Mouse (Mus musculus) spleen, postnatal 14 days (tissue): ENCODE results near the gene Prkca.

Experiments
- DNase-seq, 2 experiments: peaks; one replicate each; pipeline ENCODE4 v3.0.0; 2021 to 2022; ENCODE audit warnings: low spot score in 2 of 2

Prkca gene

GRCm38 (mm10) chr11:108010465-108010864 lies 333.3 kb downstream of the Prkca start:
- DNase-seq: no peak

- DNase-seq: no peak
Observed at GRCm38 (mm10) chr11:107998891-107999290, 344.8 kb downstream of the Prkca start.

DNA sequence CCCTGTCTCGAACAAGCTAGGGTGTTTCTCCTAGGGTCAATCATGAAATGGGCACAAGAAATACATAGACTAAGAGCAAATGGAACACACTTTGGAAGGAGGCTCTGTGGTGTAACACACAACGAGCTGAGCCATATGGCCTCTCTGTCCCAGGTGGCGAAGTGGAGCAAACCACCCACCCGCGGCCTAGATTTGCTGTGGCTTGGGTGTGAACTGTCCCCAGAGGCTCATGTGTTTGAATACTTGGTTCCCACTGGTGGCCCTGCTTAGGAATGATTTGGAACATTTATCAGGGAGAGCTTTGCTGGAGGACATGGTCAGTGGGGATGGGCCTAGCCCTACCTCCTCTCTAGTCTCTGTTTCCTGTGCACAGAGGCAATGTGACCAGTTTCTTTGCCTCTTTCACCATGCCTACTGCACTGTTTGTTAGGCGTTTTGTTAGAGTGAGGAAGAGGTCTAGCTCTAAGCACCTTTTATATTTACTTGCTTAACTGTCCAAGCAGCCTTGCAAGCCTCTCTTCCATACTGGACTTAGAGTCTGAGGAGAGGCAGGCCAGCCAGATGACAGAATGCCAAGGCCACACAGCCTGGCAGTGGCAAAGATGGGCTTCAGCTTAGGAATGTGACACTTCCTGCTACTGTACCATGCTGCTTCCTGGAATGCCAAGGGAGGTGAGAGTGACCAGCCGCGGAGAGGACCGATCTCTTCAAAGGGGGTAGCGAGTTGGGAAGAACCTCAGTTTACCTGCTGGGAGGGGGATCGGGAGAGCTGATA lies 346.6 kb downstream of the Prkca start:
- DNase-seq: no peak

GRCm38 (mm10) chr11:107994487-107994886 lies 349.2 kb downstream of the Prkca start:
- DNase-seq: peak in 1 of 2 experiments; percentile 15

GRCm38 (mm10) chr11:107993792-107994191 lies 349.9 kb downstream of the Prkca start:
- no peak for DNase-seq

DNA sequence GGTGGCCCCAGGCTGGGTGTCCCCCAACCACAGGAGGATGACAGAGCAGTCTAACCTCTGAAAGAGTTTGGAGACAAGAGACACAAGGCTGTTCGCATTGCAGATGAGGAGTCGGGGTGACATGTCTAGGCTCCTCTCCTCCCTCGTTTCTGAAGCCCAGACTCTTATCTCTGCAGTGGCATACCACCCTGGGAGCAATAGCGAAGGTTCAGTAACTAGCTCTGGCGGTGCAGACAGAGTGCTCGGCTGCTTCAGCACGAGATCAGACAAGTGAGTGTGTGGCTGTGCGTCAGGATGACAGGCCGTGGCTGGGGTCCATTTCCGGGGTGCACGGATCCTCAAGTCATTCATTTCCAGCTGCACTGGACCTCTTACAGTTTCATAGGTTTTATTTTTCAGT lies 351.2 kb downstream of the Prkca start:
- no peak for DNase-seq

GRCm38 (mm10) chr11:107991990-107992389 lies 351.7 kb downstream of the Prkca start:
- DNase-seq: no peak

GRCm38 (mm10) chr11:107989241-107989640 lies 354.5 kb downstream of the Prkca start:
- no peak for DNase-seq

DNA sequence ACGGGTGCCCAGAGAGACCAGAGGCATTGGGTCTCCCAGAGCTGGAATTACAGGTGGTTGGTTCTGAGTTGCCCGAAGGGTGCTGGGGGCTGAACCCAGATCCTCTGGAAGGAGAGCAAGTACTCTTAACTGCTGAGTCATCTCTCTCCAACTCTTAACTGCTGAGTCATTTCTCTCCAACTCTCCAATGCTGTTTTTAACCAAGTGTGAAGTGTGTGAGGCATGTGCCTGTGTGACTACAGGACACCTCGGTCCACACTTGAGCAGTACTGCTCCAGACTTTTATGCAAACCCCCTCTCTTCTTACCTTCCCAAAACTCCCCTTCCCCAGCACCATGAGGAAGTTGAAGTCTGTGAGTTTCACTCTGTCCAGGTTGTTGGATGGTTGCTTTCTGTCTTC lies 357.8 kb downstream of the Prkca start:
- no peak for DNase-seq

DNA sequence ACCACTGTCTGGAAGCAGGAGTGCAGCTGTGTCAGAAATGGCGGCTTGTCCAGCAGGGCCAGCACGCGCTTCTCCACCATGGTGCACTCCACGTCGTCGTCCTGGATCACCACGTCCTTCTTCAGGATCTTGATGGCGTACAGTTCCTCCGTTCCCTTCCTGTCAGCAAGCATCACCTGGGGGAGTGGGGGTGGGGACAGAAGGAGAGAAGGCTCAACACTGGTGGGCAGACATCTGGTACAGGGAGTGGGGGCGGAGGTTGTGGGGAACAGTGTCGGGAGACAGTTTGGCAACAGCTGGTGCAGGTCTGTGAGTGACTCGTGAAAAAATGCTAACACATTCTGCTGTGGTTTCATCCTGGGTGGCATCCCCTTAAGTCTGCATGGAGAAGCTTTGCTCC lies 359.8 kb downstream of the Prkca start:
- DNase-seq: no peak

DNA sequence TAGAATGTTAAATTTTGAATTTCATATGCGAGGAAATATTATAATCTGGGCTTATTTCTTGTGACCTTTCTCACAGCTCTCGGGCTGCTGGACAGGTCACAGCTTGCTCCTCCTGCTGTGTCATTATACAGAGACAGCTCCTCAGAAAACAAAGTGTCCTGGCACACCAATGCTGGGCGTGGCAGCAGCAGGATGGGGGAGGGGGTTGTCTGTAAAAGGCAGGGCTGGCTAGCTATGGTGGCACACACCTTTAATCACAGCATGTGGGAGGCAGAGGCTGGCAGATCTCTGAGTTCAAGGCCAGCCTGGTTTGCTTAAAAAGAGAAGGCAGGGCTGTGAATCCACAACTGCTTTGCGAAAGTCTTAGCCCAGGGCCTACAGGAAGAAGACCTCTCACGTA lies 360.5 kb downstream of the Prkca start:
- no peak for DNase-seq

DNA sequence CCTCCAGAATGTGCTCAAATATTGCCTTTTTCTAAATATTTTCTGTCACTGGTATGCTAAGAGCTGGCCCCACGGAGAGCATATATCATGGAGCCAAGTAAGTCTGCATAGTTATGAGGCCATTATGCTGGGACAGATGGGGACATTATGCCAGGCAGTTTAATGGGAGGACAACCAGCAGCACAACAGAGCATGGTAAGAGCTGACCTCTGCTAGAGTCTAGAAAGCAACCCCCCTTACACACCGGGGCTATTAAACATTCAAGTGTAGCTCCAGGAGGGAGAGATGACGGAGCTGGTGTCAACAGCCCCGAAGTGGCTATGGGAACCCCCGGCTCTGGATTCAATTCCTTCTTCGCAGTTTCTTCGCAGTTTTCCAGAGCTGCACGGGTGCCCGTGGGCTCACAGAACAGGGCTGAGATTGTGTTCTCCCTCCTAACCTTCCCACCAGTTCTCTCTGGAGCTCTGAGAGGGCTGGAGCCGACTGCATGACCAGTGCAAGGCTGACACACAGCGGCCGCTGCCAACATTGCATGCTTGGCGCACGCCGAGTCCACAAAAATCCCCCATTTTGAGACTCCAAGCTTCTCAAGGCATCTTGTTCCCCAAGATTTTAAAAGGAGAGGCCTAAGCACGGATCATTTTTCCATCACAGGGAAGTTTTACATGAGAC lies 361.4 kb downstream of the Prkca start:
- no peak for DNase-seq

DNA sequence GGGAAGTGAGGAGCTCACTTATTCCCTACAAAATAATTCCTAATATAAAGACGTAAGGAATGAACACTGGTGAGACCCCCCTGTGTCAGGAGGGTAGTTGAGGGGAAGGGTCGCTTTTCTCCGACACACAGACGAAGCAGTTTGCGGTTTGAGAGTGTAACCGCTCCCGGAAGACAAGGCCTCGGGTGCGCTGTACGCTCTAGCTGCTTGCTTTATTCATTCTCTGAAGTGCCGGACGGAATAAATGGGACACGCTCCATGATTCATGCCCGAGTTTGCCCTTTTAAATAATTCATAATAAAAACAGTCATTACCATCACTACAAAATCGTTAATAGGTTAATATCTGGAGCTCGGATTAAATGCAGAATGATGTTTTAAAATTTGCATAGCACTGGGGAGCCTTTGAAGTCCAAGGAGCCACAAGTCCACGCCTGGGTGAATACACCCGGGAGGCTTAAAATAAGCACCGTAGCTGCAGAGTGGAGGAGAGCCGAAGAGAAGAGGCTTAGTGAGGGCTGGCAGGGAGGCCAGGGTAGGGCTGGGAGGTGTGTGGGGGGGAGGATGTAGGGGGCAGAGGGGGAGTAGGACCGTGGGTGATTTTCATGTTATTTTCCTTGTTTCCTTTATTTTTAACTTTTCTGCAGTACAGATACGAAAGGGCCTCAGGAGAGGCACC lies 364.1 kb downstream of the Prkca start:
- DNase-seq: no peak

- no peak for DNase-seq
Observed at GRCm38 (mm10) chr11:107969943-107970342, 373.8 kb downstream of the Prkca start.

DNA sequence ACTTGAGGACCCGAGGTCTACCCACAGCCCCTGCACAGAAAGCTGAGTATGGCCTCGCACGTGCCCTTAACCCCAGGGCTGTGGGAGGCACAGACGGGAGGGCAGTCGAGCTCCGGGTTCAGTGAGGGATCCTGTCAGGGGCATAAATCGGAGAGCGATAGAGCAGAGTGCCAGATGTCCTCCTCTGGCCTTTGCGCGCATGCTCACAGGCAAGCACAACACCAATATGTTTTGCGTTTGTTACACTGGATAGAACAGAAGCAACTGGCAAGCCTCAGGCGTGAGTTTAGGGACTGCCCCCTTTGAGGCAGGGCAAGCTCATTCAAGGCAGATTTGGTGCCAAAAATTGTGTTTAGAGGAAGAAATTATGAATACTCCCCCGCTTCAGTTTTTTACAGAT lies 375.6 kb downstream of the Prkca start:
- no peak for DNase-seq

- no peak for DNase-seq
Observed at GRCm38 (mm10) chr11:107966229-107966628, 377.5 kb downstream of the Prkca start.

GRCm38 (mm10) chr11:107965449-107965848 lies 378.3 kb downstream of the Prkca start:
- DNase-seq: no peak

DNA sequence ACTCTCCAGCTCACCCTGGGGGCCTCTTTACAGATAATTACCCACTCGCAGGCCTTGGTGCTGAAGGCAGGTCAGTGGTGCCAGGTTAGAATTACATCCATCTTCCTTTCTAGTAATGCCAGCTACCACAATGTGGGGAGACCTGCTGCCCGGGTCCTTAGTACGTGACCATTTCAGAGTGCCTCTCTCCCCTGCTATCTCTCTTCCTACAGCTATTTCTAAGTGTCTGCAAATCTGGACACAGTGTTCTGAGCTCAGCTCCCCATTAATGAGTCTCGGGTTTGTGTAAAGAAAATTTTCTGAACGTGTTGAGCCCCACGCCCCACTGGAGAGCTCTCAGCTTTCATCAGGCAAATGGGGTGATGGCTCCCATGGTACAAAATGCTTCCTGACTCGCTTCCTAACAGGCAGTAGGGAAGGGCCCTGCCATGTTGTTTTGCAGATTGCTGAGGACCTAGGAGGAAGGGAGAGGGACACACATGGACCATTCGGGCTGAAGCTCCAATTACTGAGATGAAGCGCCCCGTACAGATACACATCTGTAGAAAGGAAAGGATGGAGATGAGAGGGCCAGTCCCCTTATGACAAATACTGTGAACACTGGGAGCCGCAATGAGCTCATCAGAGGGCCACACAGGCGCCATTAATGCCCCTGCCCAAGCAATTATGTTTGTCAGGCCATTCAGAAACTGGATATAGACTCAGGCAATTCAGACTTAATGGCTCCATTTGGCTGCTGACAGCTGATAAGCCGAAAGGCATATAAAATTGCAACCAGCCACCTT lies 386.0 kb downstream of the Prkca start:
- DNase-seq: no peak

DNA sequence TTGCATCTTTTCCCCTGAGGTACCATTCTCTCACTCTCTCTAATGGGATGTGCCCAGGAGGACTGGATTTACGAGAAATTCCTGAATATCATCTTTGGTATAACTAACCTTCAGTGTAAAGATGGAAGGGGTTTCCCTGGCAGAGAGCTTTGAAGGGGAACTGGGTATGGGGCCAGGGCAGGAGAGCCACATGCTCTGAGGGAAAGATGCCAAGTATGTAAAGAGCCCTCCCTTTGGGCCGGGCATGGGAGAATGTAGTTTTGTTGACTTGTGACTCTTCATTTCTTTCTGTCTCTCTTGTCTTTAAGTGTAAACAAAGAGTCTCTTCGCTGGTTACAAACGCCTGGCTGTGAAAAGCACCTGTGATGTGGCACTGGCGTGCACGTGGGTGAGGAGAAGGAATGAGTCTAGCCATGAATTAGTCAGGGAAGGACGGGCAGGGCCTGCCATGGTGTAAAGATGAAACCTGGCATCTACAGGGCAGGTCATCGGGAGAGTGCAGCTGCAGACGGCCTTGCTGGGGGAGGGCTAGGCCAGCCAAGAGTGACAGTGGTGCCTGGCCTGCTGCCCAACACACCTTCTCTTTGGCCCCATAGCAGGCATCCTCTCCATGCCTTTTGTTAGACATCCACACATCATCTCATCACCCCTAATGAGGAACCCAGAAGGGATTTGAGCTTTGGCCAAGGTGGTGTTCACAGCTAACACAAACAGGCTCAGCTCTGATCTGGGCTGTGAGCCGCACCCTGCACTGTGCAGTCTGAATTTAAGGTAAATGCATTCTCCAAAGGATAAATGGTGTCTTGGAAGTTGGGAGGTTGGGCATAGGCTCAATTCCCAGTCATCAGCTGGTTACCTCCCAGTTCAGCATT lies 388.3 kb downstream of the Prkca start:
- no peak for DNase-seq

DNA sequence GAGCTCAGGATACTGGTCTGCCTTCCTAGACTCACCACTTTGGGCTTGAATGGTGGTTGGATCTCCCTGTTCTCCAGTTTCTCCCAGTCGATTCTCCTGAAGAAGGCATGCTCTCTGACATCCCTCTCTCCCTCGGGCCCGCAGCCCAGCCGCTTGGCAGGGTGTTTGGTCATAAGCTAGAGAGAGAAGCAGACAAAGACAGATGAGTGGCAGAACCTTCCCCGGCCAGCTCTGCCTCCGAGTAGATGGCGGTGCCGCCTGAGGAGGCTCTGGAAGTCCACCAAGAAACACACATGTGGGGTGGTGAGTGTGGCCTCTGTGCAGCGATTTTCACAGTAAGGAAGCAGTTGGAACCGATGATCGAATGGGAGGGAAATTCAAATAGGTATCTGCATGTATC lies 392.3 kb downstream of the Prkca start:
- no peak for DNase-seq

DNA sequence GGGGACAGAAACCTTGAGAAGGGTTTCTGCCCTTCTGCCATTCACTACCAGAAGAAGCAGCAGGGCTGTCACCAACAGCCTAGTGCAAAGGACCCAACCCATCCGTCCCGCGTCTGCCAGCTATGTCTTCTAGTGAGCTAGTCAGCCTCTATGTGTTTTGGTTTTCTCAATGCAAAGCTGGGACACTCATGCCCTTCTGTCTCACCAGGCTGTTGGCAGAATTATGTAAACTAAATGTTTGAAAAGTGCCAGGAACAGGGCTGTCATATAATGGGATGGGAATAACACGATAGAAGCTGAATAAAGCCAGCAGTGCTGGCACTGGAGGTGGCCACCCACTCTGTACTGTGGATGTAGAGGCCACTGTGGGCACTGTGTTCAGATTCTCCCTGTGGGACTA lies 393.1 kb downstream of the Prkca start:
- DNase-seq: no peak
